Mouse (Mus musculus) myocyte (in vitro differentiated cells): ENCODE measurements at regions not wholly inside any gene's neighbourhood (a gene's known extent, or its start where the extent isn't known, plus 50 kb on each side); places are given as distances from the start of the nearest gene placed in this dataset.

Experiments
- E2F4 ChIP-seq: IDR thresholded peaks from one replicate; pipeline ENCODE4 v1.6.1; 2011; ENCODE audit warnings: mild to moderate bottlenecking, control low read depth, moderate library complexity; ENCODE audit not compliant: insufficient read depth
- MAX ChIP-seq: IDR thresholded peaks from one replicate; pipeline ENCODE4 v1.6.1; 2011; ENCODE audit warnings: low read depth, mild to moderate bottlenecking, control low read depth
- POLR2A ChIP-seq: IDR thresholded peaks from one replicate; pipeline ENCODE4 v1.6.1; 2011; ENCODE audit warnings: low read depth, mild to moderate bottlenecking, control low read depth, moderate library complexity; ENCODE audit not compliant: insufficient read length
- SRF ChIP-seq: IDR thresholded peaks from one replicate; pipeline ENCODE4 v1.6.1; 2011; ENCODE audit warnings: low read depth; ENCODE audit not compliant: control insufficient read depth, insufficient read length

DNA sequence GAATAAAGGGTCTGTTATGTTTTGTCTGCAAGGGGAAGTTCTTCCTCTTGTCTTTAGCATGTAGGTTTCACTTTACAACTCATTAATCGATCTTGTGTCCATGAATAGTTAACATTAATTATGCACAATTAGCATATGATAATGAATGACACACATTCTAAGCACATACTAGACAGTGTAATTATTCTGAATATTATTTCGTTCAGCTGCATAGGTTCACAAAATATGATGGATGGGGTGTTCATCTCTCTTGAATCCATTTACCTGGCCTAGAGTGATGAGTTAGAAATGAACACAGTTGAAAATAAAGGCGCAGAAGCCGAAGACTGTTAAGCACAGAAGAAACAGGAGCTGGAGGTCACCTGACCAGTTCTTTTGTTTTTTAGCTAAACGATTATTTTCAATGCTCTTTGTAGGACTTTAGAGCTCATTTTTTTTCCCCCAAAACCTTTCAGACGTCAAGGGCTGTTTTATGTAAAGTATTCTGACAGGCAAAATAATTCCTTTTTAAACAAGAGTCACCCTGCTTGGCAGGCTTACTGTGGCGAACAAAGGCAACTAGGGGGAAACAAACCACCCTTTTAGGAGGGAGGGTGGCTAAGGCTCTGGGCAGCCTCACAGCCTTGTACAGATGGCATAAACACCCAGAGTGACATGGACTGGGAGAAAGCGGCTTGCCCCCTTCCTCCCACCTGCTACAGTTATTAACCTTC lies 241.6 kb upstream of the Atp5g3 start:
- no peak for TF ChIP-seq MAX
- no peak for TF ChIP-seq E2F4
- no peak for TF ChIP-seq POLR2A
- TF ChIP-seq SRF = no peak
